Mouse (Mus musculus) neural tube, embryonic 14.5 days (tissue): ENCODE results near the gene Ssr1. TPM values are rescaled to one million over a fixed set of nuclear protein-coding genes. Genes with fewer than 3 reads are reported as not detected.

Source experiments
- ATAC-seq: fragments of 200-750 bp; cut with Nextera tagmentation; 2 replicates; pipeline ENCODE4 v1.8.0; 2017; ENCODE audit warnings: low read depth, mild to moderate bottlenecking, moderate TSS enrichment, moderate library complexity
- H3K27ac ChIP-seq: fragments of 300-500 bp; sonication (generic); 2 replicates; pipeline ENCODE4 v1.5.1; 2014; ENCODE audit warnings: low read depth, mild to moderate bottlenecking, control low read depth, low read length, moderate library complexity, mixed read lengths
- H3K27me3 ChIP-seq: fragments of 300-500 bp; sonication (generic); 2 replicates; pipeline ENCODE4 v1.6.1; 2014; ENCODE audit warnings: low read length; ENCODE audit not compliant: control insufficient read depth, insufficient read depth
- H3K36me3 ChIP-seq: fragments of 300-500 bp; sonication (generic); 2 replicates; pipeline ENCODE4 v1.6.1; 2014; ENCODE audit warnings: low read length, mixed read lengths; ENCODE audit not compliant: control insufficient read depth, insufficient read depth
- H3K4me1 ChIP-seq: fragments of 300-500 bp; sonication (generic); 2 replicates; pipeline ENCODE4 v1.6.1; 2014; ENCODE audit warnings: low read length; ENCODE audit not compliant: control insufficient read depth, insufficient read depth
- H3K4me2 ChIP-seq: fragments of 300-500 bp; sonication (generic); 2 replicates; pipeline ENCODE4 v1.6.1; 2014; ENCODE audit warnings: mild to moderate bottlenecking, low read depth, low read length, control low read depth
- H3K4me3 ChIP-seq: fragments of 300-500 bp; sonication (generic); 2 replicates; pipeline ENCODE4 v1.5.1; 2014; ENCODE audit warnings: low read depth, low read length, control low read depth, mixed read lengths
- H3K9ac ChIP-seq: fragments of 300-500 bp; sonication (generic); replicated peaks from 2 replicates; pipeline ENCODE4 v1.6.1; 2014; ENCODE audit warnings: low read depth, mild to moderate bottlenecking, control low read depth, low read length, mixed read lengths
- H3K9me3 ChIP-seq: fragments of 300-500 bp; sonication (generic); 2 replicates; pipeline ENCODE4 v1.6.1; 2016; ENCODE audit warnings: low read length; ENCODE audit not compliant: control insufficient read depth
- WGBS: fragments of 180-500 bp; shearing (Covaris S2); extraction: QIAGEN DNeasy Blood & Tissue Kit; methylation state at CpG from one replicate; pipeline ENCODE4 v1.1.7; 2014; 5-methylcytosine and 5-hydroxymethylcytosine counted together
- polyA plus RNA-seq: library from polyadenylated mRNA; unstranded; fragments of >200 nt; fragmentation: Nextera tagmentation; extraction: Ambion mirVana; gene quantifications from 2 replicates; pipeline ENCODE4 v1.2.1, GENCODE M21; 2014

The Ssr1 gene
- polyA plus RNA-seq, 1 experiment from 2014 or later: 53.0 TPM

- Histone ChIP-seq H3K27ac (no peak overlapping the region), H3K9me3 (no peaks in the 10 kb centered on the region), H3K4me1 (no peaks in the 10 kb centered on the region), H3K4me3 (no peak overlapping the region), H3K27me3 (no peaks in the 10 kb centered on the region), H3K9ac (no peak overlapping the region), H3K36me3 (no peaks in the 10 kb centered on the region), H3K4me2 (no peak overlapping the region)
- WGBS: 69% methylated on average over 8 of the region's 8 CpGs
- no peak for ATAC-seq
Observed at GRCm38 (mm10) chr13:37969988-37970387, 24.0 kb downstream of the Ssr1 start.

GRCm38 (mm10) chr13:37969337-37969736 is 24.7 kb downstream of the Ssr1 start:
- Histone ChIP-seq H3K4me3 (no peak overlapping the region), H3K4me2 (0 out of 2 replicates have a peak overlapping the region, but pooled peaks have one; percentile 15), H3K27ac (no peak overlapping the region)

GRCm38 (mm10) chr13:37967565-37967964 is 26.5 kb downstream of the Ssr1 start:
- Histone ChIP-seq H3K9me3 (no peaks in the 10 kb centered on the region), H3K4me2 (no peak overlapping the region), H3K4me3 (no peak overlapping the region), H3K4me1 (no peaks in the 10 kb centered on the region), H3K9ac (no peak overlapping the region), H3K27ac (no peak overlapping the region), H3K36me3 (no peaks in the 10 kb centered on the region), H3K27me3 (no peaks in the 10 kb centered on the region)
- 66% methylated on average over 10 of the region's 10 CpGs for WGBS
- no peak for ATAC-seq

More at GRCm38 (mm10) chr13:37969337-37969736, 24.7 kb downstream of the Ssr1 start:
- H3K4me1 ChIP-seq: no peaks in the 10 kb centered on the region
- 6% methylated on average over 14 of the region's 14 CpGs for WGBS
- H3K27me3 ChIP-seq: no peaks in the 10 kb centered on the region
- peak; percentile 33; the same call in 1 of the 2 replicates for ATAC-seq
- no peak overlapping the region for H3K9ac ChIP-seq
- no peaks in the 10 kb centered on the region for H3K36me3 ChIP-seq
- H3K9me3 ChIP-seq: no peaks in the 10 kb centered on the region

GRCm38 (mm10) chr13:37967052-37967437 is 27.0 kb downstream of the Ssr1 start:
- Histone ChIP-seq H3K4me3 (no peak overlapping the region), H3K9me3 (no peaks in the 10 kb centered on the region), H3K27me3 (no peaks in the 10 kb centered on the region), H3K27ac (no peak overlapping the region), H3K36me3 (no peaks in the 10 kb centered on the region), H3K4me1 (no peaks in the 10 kb centered on the region), H3K9ac (no peak overlapping the region), H3K4me2 (no peak overlapping the region)
- no peak for ATAC-seq
- WGBS: 43% methylated on average over 12 of the region's 12 CpGs

GRCm38 (mm10) chr13:37966256-37967051 is 27.6 kb downstream of the Ssr1 start:
- H3K9me3 ChIP-seq: no peaks in the 10 kb centered on the region
- ATAC-seq: no peak
- no peaks in the 10 kb centered on the region for H3K36me3 ChIP-seq
- 74% methylated on average over 15 of the region's 15 CpGs for WGBS
- no peaks in the 10 kb centered on the region for H3K4me1 ChIP-seq
- H3K27me3 ChIP-seq: no peaks in the 10 kb centered on the region
- no peak overlapping the region for H3K9ac ChIP-seq
- H3K27ac ChIP-seq: no peak overlapping the region
- H3K4me3 ChIP-seq: no peak overlapping the region
- no peak overlapping the region for H3K4me2 ChIP-seq

GRCm38 (mm10) chr13:37965126-37965914 is 28.7 kb downstream of the Ssr1 start:
- H3K27me3 ChIP-seq: no peaks in the 10 kb centered on the region
- H3K4me1 ChIP-seq: no peaks in the 10 kb centered on the region
- no peak overlapping the region for H3K4me3 ChIP-seq
- no peak overlapping the region for H3K27ac ChIP-seq
- ATAC-seq: no peak
- H3K36me3 ChIP-seq: no peaks in the 10 kb centered on the region
- no peak overlapping the region for H3K9ac ChIP-seq
- WGBS: 22% methylated on average over 17 of the region's 17 CpGs
- H3K9me3 ChIP-seq: no peaks in the 10 kb centered on the region
- no peak overlapping the region for H3K4me2 ChIP-seq

- WGBS: 45% methylated on average over 20 of the region's 20 CpGs
Observed at GRCm38 (mm10) chr13:37964128-37965087, 29.6 kb downstream of the Ssr1 start.

GRCm38 (mm10) chr13:37963354-37964007 is 30.5 kb downstream of the Ssr1 start:
- WGBS: under 1% methylated on average over 12 of the region's 12 CpGs
- no peak overlapping the region for H3K27ac ChIP-seq
- no peaks in the 10 kb centered on the region for H3K27me3 ChIP-seq
- no peak overlapping the region for H3K4me3 ChIP-seq
- no peaks in the 10 kb centered on the region for H3K4me1 ChIP-seq
- H3K4me2 ChIP-seq: peak overlapping the region; percentile 40; the same call in 1 of the 2 replicates
- H3K9me3 ChIP-seq: no peaks in the 10 kb centered on the region
- no peak overlapping the region for H3K9ac ChIP-seq
- ATAC-seq: peak; percentile 31; the same call in 1 of the 2 replicates
- no peaks in the 10 kb centered on the region for H3K36me3 ChIP-seq

More at GRCm38 (mm10) chr13:37964128-37965087, 29.6 kb downstream of the Ssr1 start:
- H3K9ac ChIP-seq: no peak overlapping the region
- no peak overlapping the region for H3K27ac ChIP-seq
- H3K4me3 ChIP-seq: no peak overlapping the region
- no peak for ATAC-seq
- H3K36me3 ChIP-seq: no peaks in the 10 kb centered on the region
- no peaks in the 10 kb centered on the region for H3K4me1 ChIP-seq
- H3K4me2 ChIP-seq: peak overlapping the region; percentile 40; the same call in 1 of the 2 replicates
- H3K27me3 ChIP-seq: no peaks in the 10 kb centered on the region
- H3K9me3 ChIP-seq: no peaks in the 10 kb centered on the region
